Mouse (Mus musculus) cerebellum, adult 2 months (tissue): ENCODE results near the gene Ndrg4. TPM values are rescaled to one million over a fixed set of nuclear protein-coding genes. Genes with fewer than 3 reads are reported as not detected.

Source experiments
- DNase-seq, 2 experiments: peaks; one replicate each; pipeline ENCODE4 v3.0.0; 2021
- H3K27ac ChIP-seq: fragments of 200-500 bp; 2 replicates; pipeline ENCODE4 v1.5.1; 2012; ENCODE audit warnings: low read length, control low read depth, inconsistent platforms; ENCODE audit not compliant: insufficient read depth
- H3K27me3 ChIP-seq: fragments of 200-500 bp; 2 replicates; pipeline ENCODE4 v1.6.1; 2012; ENCODE audit warnings: inconsistent platforms, mild to moderate bottlenecking, low read length, moderate library complexity; ENCODE audit not compliant: control insufficient read depth, insufficient read depth
- H3K4me1 ChIP-seq: fragments of 200-500 bp; 2 replicates; pipeline ENCODE4 v1.6.1; 2011; ENCODE audit warnings: low read length; ENCODE audit not compliant: control insufficient read depth, insufficient read depth
- H3K4me3 ChIP-seq: fragments of 200-500 bp; replicated peaks from 2 replicates; pipeline ENCODE3; 2011; ENCODE audit warnings: mild to moderate bottlenecking, low read depth, low read length, control low read depth; ENCODE audit not compliant: insufficient read depth
- CTCF ChIP-seq: fragments of 200-500 bp; IDR thresholded peaks from 2 replicates; pipeline ENCODE4 v1.5.1; 2011; ENCODE audit warnings: low read depth, mild to moderate bottlenecking, control low read depth, low read length, moderate library complexity, borderline replicate concordance; ENCODE audit not compliant: insufficient read depth
- POLR2A ChIP-seq: fragments of 200-500 bp; IDR thresholded peaks from 2 replicates; pipeline ENCODE4 v1.6.1; 2011; ENCODE audit warnings: low read length, control low read depth, borderline replicate concordance; ENCODE audit not compliant: insufficient read depth
- WGBS: fragments of 180-500 bp; shearing (Covaris S2); methylation state at CpG from one replicate; pipeline ENCODE4 v1.1.7; 2018; 5-methylcytosine and 5-hydroxymethylcytosine counted together
- polyA plus RNA-seq: library from polyadenylated mRNA; depleted of rRNA; stranded (reverse); fragments of >200 nt; gene quantifications from 2 replicates; pipeline ENCODE4 v1.2.3, GENCODE M21; 2012

Ndrg4 gene
- polyA plus RNA-seq, 1 experiment = 1,940 TPM

DNA sequence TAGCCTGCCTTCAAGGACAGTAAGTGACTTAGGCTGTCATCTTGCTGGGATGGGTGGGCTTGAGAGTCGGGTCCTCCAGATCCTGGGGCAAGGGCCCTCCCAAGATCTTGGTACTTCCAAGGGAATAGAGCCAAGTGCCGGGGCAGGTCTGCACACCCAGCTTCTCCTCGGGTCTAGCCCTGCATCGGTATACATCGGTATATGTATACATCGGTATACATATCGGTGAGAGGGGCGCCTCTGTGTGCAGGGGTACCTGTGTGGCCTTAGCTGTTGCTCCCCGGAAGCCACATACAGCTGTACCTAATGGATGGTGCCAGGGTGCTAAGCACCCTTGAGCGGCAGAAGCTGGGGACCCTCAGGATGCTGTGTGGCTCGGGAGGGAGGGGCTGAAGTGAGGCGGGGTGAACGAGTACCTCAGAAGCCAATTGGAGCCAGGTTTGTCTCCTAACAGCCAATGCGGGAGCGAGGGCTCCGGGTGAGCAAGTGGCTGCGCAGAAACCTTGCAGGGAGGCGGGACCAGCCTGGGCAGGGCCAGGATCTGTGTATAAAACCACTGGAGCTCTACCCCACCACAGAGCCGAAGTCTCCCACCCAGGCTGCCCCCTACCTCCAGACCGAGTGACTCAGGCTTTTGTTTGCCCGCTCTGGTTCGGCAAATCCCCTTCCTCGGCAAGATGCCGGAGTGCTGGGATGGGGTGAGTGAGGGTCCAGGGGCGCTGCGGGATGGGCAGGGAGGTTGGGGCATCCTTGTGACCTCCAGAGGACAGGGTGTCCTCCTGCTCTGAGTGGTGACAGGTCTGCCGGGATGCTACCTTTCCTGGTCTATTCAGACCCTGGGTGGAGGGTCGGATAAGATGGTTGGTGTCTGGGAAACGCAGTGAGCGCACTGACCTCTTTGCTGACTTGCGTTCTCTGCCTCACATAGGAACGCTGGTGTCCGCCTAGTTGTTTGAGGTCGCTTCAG lies 26.0 kb downstream of the Ndrg4 start:
- no peaks in the 10 kb centered on the region for H3K27me3 ChIP-seq
- peak overlapping the region; percentile 93 for H3K27ac ChIP-seq
- TF ChIP-seq POLR2A = peak; percentile 96
- no peak for TF ChIP-seq CTCF
- peak overlapping the region; percentile 98 for H3K4me3 ChIP-seq
- DNase-seq = peak; percentile 92 to 97
- H3K4me1 ChIP-seq = peaks cover 22% of the 10 kb centered on the region
- WGBS = under 1% methylated on average over 34 of the region's 34 CpGs

DNA sequence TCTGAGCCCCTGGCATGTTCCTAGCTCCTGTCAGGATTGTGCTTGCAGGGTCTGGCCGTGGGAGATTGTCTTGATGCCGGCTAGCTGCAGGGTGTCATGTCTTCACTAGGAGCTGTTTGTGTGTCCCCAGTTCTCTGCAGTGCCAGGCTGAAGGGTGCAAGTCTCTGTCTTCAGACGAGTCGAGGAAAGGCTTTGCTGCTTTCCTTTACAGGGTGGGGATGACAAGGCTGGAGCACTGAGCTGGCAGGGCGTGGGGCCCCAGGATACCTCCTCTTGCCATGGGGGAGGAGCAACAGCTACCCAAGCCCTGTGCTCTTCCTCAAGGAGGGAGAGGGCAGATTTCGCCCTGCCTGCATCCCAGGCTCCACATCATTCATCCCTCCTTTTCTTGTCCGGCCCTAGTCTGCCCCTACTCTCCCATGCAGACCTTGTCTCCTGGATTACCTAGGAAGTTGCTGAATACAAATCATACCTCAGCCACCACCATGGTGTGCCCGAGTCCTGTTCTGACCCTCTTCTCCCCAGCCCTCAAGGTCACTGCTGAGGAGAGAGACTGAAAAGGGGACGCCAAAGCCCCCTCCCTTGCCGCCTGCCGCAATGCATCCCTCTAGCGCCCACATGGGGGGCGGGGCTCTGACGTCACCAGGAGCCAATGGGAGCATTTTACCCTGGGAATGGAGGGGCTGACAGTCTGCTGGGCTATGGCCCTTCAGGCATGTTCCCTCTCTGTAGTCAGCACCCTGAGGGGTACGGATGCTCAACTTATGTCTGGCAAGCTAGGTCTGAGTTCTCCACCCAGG lies 26.9 kb downstream of the Ndrg4 start:
- peak overlapping the region; percentile 98 for H3K4me3 ChIP-seq
- TF ChIP-seq CTCF = no peak
- TF ChIP-seq POLR2A = peak; percentile 66; the same call in 1 of the 2 replicates
- DNase-seq = peak; percentile 90 to 92
- H3K27ac ChIP-seq = peak overlapping the region; percentile 93
- no peaks in the 10 kb centered on the region for H3K27me3 ChIP-seq
- peaks cover 25% of the 10 kb centered on the region for H3K4me1 ChIP-seq
- 1% methylated on average over 15 of the region's 15 CpGs for WGBS

DNA sequence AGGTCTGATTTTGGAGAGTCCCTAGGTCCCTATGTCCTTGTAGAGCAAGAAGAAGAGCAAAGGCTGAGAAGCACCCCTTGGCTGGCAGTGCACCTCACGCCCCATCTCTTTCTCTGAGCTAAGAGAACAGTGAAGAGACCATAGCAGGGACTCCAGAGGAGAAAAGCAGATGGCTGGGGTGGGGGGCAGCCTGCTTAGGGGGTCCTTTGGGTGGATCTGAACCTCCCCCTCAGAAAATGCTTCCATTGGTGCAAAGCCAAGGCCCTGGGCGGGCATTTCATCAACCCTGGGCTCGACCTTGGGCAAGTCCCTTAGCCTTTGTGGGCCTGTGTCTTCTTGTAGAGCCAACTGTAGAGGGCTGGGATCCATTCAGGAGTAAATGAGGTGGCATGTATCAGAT lies 27.8 kb downstream of the Ndrg4 start:
- peak overlapping the region; percentile 93 for H3K27ac ChIP-seq
- TF ChIP-seq CTCF (no peak), POLR2A (no peak)
- 38% methylated on average over 3 of the region's 3 CpGs for WGBS

DNA sequence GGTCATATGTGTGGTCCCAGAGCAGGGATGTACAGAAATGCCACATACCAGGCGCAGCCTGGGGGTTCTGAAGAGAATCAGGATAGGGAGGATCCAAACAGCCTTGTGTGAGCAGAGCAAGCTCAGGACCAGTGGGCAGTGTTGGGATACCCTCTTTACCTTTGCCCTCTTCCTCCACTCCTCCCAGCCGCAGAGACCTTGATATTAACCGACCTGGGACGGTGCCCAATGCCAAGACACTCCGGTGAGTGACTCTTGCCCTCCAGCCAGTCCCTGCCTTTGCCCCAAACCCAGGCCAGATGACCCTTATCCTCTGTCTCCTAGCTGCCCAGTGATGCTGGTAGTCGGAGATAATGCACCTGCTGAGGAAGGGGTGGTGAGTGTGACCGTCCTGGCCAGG lies 32.8 kb downstream of the Ndrg4 start:
- H3K4me1 ChIP-seq = peaks cover 18% of the 10 kb centered on the region
- 84% methylated on average over 7 of the region's 7 CpGs for WGBS
- peak in 1 of 2 experiments; percentile 9 for DNase-seq

More for the DNA sequence above, 27.8 kb downstream of the Ndrg4 start:
- Histone ChIP-seq H3K4me3 (peak overlapping the region; percentile 98), H3K4me1 (peaks cover 25% of the 10 kb centered on the region), H3K27me3 (no peaks in the 10 kb centered on the region)
- peak in 1 of 2 experiments; percentile 47 for DNase-seq

DNA sequence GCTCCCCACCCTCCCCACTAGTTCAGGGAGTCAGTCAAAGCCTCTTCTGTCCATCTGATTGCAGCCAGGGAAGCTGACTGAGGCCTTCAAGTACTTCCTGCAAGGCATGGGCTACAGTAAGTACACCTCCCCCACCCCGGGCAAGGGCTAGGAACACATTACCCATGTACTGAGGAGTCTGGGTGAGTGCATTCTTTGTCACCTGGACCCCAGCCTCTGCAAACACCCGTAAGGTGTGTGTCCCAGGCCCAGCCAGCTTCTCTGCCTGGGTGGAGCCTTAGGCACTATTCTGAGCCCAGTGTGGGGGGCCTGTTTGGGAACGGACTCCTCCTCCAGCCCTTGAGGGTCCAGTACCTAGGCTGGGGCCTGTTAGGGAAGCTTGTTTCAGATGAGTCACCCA lies 34.2 kb downstream of the Ndrg4 start:
- peak in 1 of 2 experiments; percentile 11 for DNase-seq
- 92% methylated on average over 3 of the region's 3 CpGs for WGBS
- peaks cover 7% of the 10 kb centered on the region for H3K4me1 ChIP-seq
- no peak overlapping the region for H3K27ac ChIP-seq
- no peak for TF ChIP-seq CTCF
- TF ChIP-seq POLR2A = no peak
- no peak overlapping the region for H3K4me3 ChIP-seq
- H3K27me3 ChIP-seq = no peaks in the 10 kb centered on the region

More for the DNA sequence above, 32.8 kb downstream of the Ndrg4 start:
- Histone ChIP-seq H3K27me3 (no peaks in the 10 kb centered on the region), H3K27ac (no peak overlapping the region), H3K4me3 (no peak overlapping the region)
- TF ChIP-seq CTCF = no peak
- TF ChIP-seq POLR2A = no peak

DNA sequence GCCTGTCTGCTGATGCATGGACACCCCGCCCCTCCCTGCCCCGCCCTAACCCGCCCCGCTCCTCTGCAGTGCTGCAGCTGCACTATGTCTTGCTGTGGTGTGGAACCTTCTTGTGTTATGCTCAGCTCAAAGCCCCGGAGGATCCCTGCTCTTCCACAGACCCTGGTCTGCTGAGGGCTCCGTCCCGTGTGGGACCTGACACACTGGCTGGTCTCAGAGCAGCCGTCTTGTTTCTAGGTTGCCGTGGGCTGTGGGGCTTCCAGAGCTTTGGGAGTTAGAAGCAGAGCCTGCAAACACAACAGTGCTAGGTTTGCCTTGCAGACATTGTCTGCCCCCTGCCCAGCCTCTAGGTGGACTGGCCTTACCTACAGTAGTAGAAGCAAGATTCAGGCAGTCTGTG lies 35.6 kb downstream of the Ndrg4 start:
- Histone ChIP-seq H3K27ac (no peak overlapping the region), H3K27me3 (no peaks in the 10 kb centered on the region), H3K4me3 (no peak overlapping the region), H3K4me1 (peaks cover 3% of the 10 kb centered on the region; the same call in 1 of the 2 replicates)
- no peak for TF ChIP-seq POLR2A
- no peak for TF ChIP-seq CTCF
- DNase-seq = peak in 1 of 2 experiments; percentile 15
- 84% methylated on average over 9 of the region's 9 CpGs for WGBS
